ENCODE assay signal across 30 mouse cellular contexts in the genomic region with DNA sequence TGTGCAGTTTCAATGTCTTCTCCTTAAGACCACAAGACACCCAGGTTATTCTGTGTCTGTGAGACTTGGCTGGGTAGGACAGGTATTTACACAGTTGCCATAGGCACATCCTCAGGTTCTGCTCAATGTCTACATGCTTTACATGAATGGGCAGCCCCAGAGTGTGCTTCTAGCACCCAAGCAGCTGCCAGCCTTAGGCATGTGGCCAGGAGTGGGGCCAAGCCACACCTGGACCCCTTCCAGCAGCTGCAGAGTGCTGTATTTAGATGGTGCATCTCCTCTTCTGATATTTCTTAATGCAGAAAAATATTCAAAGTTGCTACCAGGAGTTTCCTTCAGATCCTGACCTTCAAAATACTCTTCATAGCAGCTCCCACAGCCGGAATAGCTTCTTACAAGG. TPM values are rescaled to one million over a fixed set of nuclear protein-coding genes. Genes with fewer than 3 reads are reported as not detected.
A peak's percentile ranks its signal among the peaks of the same experiment; 100 is the strongest.
DNase-seq lines count a peak whose midpoint lies in the region; ATAC-seq and TF ChIP-seq lines count a peak whose summit lies in the region.
"Had no signal": no experiment of that assay in that cellular context is flagged by ENCODE, and none has a peak within 500 bp of the region (broad histone marks: within the 10 kb centered on the region; RNA-seq: fewer than 3 reads in every experiment).

No protein-coding gene starts in this region.

- H3K36me3 ChIP-seq in hindbrain, postnatal 0 days (ENCODE audit: insufficient read depth, low read length) = no peaks in the 10 kb centered on the region
- H3K36me3 ChIP-seq in hindbrain, embryonic 12.5 days = no peaks in the 10 kb centered on the region
- H3K36me3 ChIP-seq: G1E; heart, embryonic 13.5 days; limb, embryonic 10.5 days; limb, embryonic 15.5 days; liver, embryonic 13.5 days; stomach, embryonic 15.5 days had no signal

- no peak for TF ChIP-seq CTCF in gastrocnemius, adult 2 months (IDR thresholded peaks at IDR 0.05)
- no peak for TF ChIP-seq CTCF in hindbrain, postnatal 0 days (IDR thresholded peaks at IDR 0.05; ENCODE audit: low read depth)

- H3K27ac ChIP-seq in gastrocnemius, adult 2 months = no peak overlapping the region
- no peak overlapping the region for H3K27ac ChIP-seq in hindbrain, postnatal 0 days
- no peak overlapping the region for H3K27ac ChIP-seq in hindbrain, embryonic 12.5 days
- H3K27ac ChIP-seq: heart, adult 2 months; heart, embryonic 13.5 days; kidney, postnatal 0 days; limb, embryonic 10.5 days; limb, embryonic 15.5 days; liver, embryonic 13.5 days; stomach, embryonic 15.5 days had no signal

- ATAC-seq in hindbrain, postnatal 0 days = no peak
- ATAC-seq in hindbrain, embryonic 12.5 days (ENCODE audit: low FRiP score) = no peak
- ATAC-seq: forebrain, embryonic 14.5 days; intestine, embryonic 16.5 days; lung, postnatal 0 days; Patski had no signal

- WGBS in hindbrain, postnatal 0 days = 93% methylated on average over 1 of the region's 1 CpGs
- WGBS in hindbrain, embryonic 12.5 days = 69% methylated on average over 1 of the region's 1 CpGs

- peak; percentile 34 for DNase-seq in adrenal gland, postnatal 14 days
- DNase-seq in adrenal gland, adult 18-20 months (ENCODE audit: low spot score in 2 of 2) = no peak
- DNase-seq in gastrocnemius, adult 2 months = peak; percentile 62
- no peak for DNase-seq in gastrocnemius, adult 8-10 months (ENCODE audit: low spot score in 2 of 2)
- DNase-seq in hindbrain, postnatal 0 days (ENCODE audit: low spot score) = peak; percentile 28
- DNase-seq in frontal cortex, postnatal 25 days (ENCODE audit: low spot score in 2 of 2) = no peak
- DNase-seq: cerebellum, adult 11-12 months; cerebellum, postnatal 25 days; heart, adult 2 months; heart, postnatal 14 days; kidney, adult 8-10 months; kidney, postnatal 4 days; liver, embryonic 13.5 days; lung, adult 18-20 months; lung, postnatal 4 days; midbrain, embryonic 14.5 days; right cerebral cortex, postnatal 14 days; thymus, adult 18-20 months; thymus, postnatal 25 days had no signal

- H3K9me3 ChIP-seq in hindbrain, postnatal 0 days (ENCODE audit: low read length) = no peaks in the 10 kb centered on the region
- H3K9me3 ChIP-seq in hindbrain, embryonic 12.5 days (replicated peaks) = no peaks in the 10 kb centered on the region
- H3K9me3 ChIP-seq: limb, embryonic 10.5 days; limb, embryonic 15.5 days; liver, embryonic 13.5 days; stomach, embryonic 15.5 days had no signal

- H3K9ac ChIP-seq in hindbrain, postnatal 0 days (replicated peaks; ENCODE audit: low read length) = no peak overlapping the region
- no peak overlapping the region for H3K9ac ChIP-seq in hindbrain, embryonic 12.5 days
- H3K9ac ChIP-seq: heart, embryonic 13.5 days; limb, embryonic 15.5 days; liver, embryonic 13.5 days; stomach, embryonic 15.5 days had no signal

- intact Hi-C loops in gastrocnemius, adult 2 months (cut with DNase I) = no loop called here

- no peaks in the 10 kb centered on the region for H3K27me3 ChIP-seq in hindbrain, postnatal 0 days (ENCODE audit: insufficient read depth, low read length)
- no peaks in the 10 kb centered on the region for H3K27me3 ChIP-seq in hindbrain, embryonic 12.5 days
- H3K27me3 ChIP-seq: heart, embryonic 13.5 days; limb, embryonic 15.5 days; liver, embryonic 13.5 days; stomach, embryonic 15.5 days had no signal

- no peak overlapping the region for H3K4me3 ChIP-seq in gastrocnemius, adult 2 months
- no peak overlapping the region for H3K4me3 ChIP-seq in hindbrain, postnatal 0 days (ENCODE audit: low read length)
- H3K4me3 ChIP-seq in hindbrain, embryonic 12.5 days = no peak overlapping the region
- H3K4me3 ChIP-seq: heart, adult 2 months; heart, embryonic 13.5 days; limb, embryonic 10.5 days; limb, embryonic 15.5 days; liver, embryonic 13.5 days; stomach, embryonic 15.5 days had no signal

- H3K4me1 ChIP-seq in hindbrain, postnatal 0 days (ENCODE audit: insufficient read depth, low read length) = no peaks in the 10 kb centered on the region
- no peaks in the 10 kb centered on the region for H3K4me1 ChIP-seq in hindbrain, embryonic 12.5 days
- H3K4me1 ChIP-seq: heart, embryonic 13.5 days; limb, embryonic 10.5 days; limb, embryonic 15.5 days; liver, embryonic 13.5 days; stomach, embryonic 15.5 days had no signal

- no peak overlapping the region for H3K4me2 ChIP-seq in hindbrain, postnatal 0 days (ENCODE audit: low read depth, low read length)
- no peak overlapping the region for H3K4me2 ChIP-seq in hindbrain, embryonic 12.5 days (replicated peaks)
- H3K4me2 ChIP-seq: heart, embryonic 13.5 days; limb, embryonic 15.5 days; liver, embryonic 13.5 days; stomach, embryonic 15.5 days had no signal

RNA-seq across cellular contexts. Expression of a gene that starts 11.9 kb away (rescaled TPM):
- total RNA-seq in adrenal gland, postnatal 14 days (2021) = 1.9 and 6.2 TPM in 2 replicates
- total RNA-seq in adrenal gland, adult 18-20 months (2021) = 1 to 10 TPM; 1.5 to 2.2 TPM
- under 1 TPM; 0.45 to 0.48 TPM for total RNA-seq in gastrocnemius, adult 2 months (2021)
- under 1 TPM; 0.27 to 0.59 (median 0.43) TPM for total RNA-seq in gastrocnemius, adult 8-10 months (2022)
- total RNA-seq in hindbrain, postnatal 0 days (2014; rRNA removed) = 1.7 and 2.5 TPM in 2 replicates
- polyA plus RNA-seq in hindbrain, postnatal 0 days (2015; fragmentation: Nextera tagmentation; extraction: Ambion mirVana) = 0.96 and 1.1 TPM in 2 replicates
- polyA plus RNA-seq in hindbrain, embryonic 12.5 days (2016; fragmentation: Nextera tagmentation; extraction: Ambion mirVana) = 1.4 and 1.9 TPM in 2 replicates
- polyA plus RNA-seq: Patski had no signal

Comparison
In these comparisons a context has a peak if more than half of its experiments do, and no peak if none do; other contexts are left out.
1. DNase-seq: peak in adrenal gland, postnatal 14 days (single experiment), gastrocnemius, adult 2 months (single experiment) and hindbrain, postnatal 0 days (single experiment); none in adrenal gland, adult 18-20 months (0 of 2), gastrocnemius, adult 8-10 months (0 of 2) and frontal cortex, postnatal 25 days (0 of 2).